In genomic region chr2:165692944-165693660, GRCm38 (mm10) we compare ENCODE assay signal across 9 mouse cellular contexts.
DNase-seq lines count a peak whose midpoint lies in the region; ATAC-seq and TF ChIP-seq lines count a peak whose summit lies in the region.
"Had no signal": no experiment of that assay in that cellular context is flagged by ENCODE, and none has a peak within 500 bp of the region (broad histone marks: within the 10 kb centered on the region; RNA-seq: fewer than 3 reads in every experiment).

No protein-coding gene starts in this region.

- H3K9ac ChIP-seq in liver, embryonic 14.5 days (replicated peaks): no peak overlapping the region
- H3K9ac ChIP-seq: heart, embryonic 15.5 days had no signal

- no peaks in the 10 kb centered on the region for H3K9me3 ChIP-seq in heart, embryonic 10.5 days
- H3K9me3 ChIP-seq in liver, embryonic 14.5 days (ENCODE audit: control insufficient read depth, low read length): no peaks in the 10 kb centered on the region
- H3K9me3 ChIP-seq: heart, embryonic 15.5 days had no signal

- peak; percentile 13; the same call in 1 of the 2 replicates for ATAC-seq in liver, embryonic 14.5 days (ENCODE audit: insufficient read depth)

- 60% methylated on average over 4 of the region's 4 CpGs for WGBS in heart, embryonic 10.5 days
- WGBS in liver, embryonic 14.5 days (ENCODE audit: insufficient replicate concordance): 22% methylated on average over 4 of the region's 4 CpGs

- no peak overlapping the region for H3K27ac ChIP-seq in heart, embryonic 10.5 days
- no peak overlapping the region for H3K27ac ChIP-seq in liver, embryonic 14.5 days
- H3K27ac ChIP-seq: heart, embryonic 15.5 days had no signal

- peak; percentile 12; the same call in 1 of the 2 replicates for TF ChIP-seq CTCF in brain, embryonic 14.5 days (IDR thresholded peaks at IDR 0.05; ENCODE audit: borderline replicate concordance, extremely low read depth, insufficient read depth, insufficient read length)
- TF ChIP-seq CTCF in liver, embryonic 14.5 days (IDR thresholded peaks at IDR 0.05; ENCODE audit: low read depth): peak; percentile 45; the same call in 1 of the 2 replicates

- no peak for TF ChIP-seq EP300 in liver, embryonic 14.5 days (IDR thresholded peaks at IDR 0.05; ENCODE audit: low read depth)

- 0 out of 2 replicates have a peak, but pooled peaks cover 3% of the 10 kb centered on the region for H3K4me1 ChIP-seq in heart, embryonic 10.5 days
- H3K4me1 ChIP-seq in liver, embryonic 14.5 days (replicated peaks; ENCODE audit: control insufficient read depth in 2 of 2, insufficient read depth in 2 of 2, low read length in 1 of 2): no peaks in the 10 kb centered on the region
- H3K4me1 ChIP-seq: heart, embryonic 15.5 days had no signal

- H3K4me2 ChIP-seq in liver, embryonic 14.5 days (ENCODE audit: low read depth): no peak overlapping the region
- H3K4me2 ChIP-seq: heart, embryonic 15.5 days had no signal

- TF ChIP-seq POLR2A in brain, embryonic 14.5 days (IDR thresholded peaks at IDR 0.05; ENCODE audit: borderline replicate concordance, extremely low read depth, insufficient read depth, insufficient read length, poor library complexity, severe bottlenecking): no peak

- H3K4me3 ChIP-seq in heart, embryonic 10.5 days: no peak overlapping the region
- H3K4me3 ChIP-seq in liver, embryonic 14.5 days (ENCODE audit: insufficient read depth in 1 of 2, low read depth in 2 of 2, low read length in 2 of 2): no peak overlapping the region
- H3K4me3 ChIP-seq: heart, embryonic 15.5 days had no signal

- peaks cover 10% of the 10 kb centered on the region; the same call in 1 of the 2 replicates for H3K27me3 ChIP-seq in heart, embryonic 10.5 days (ENCODE audit: insufficient read depth, poor library complexity, severe bottlenecking)
- no peaks in the 10 kb centered on the region for H3K27me3 ChIP-seq in liver, embryonic 14.5 days (ENCODE audit: control insufficient read depth, insufficient read depth, low read length)

- DNase-seq in heart, adult 11 months: peak; percentile 97
- DNase-seq in heart, embryonic 10.5 days (ENCODE audit: low spot score): no peak
- no peak for DNase-seq in brain, embryonic 14.5 days (ENCODE audit: low read depth)
- DNase-seq in heart, adult 9 months (ENCODE audit: low spot score in 2 of 2): peak; percentile 41 to 63
- no peak for DNase-seq in liver, embryonic 14.5 days (ENCODE audit: low read depth in 3 of 3, low spot score in 3 of 3)
- DNase-seq in urinary bladder, adult 18-20 months (ENCODE audit: low spot score in 2 of 2): peak; percentile 49 to 71
- DNase-seq in embryo, embryonic 10.5 days (ENCODE audit: low spot score): no peak
- DNase-seq in embryo, embryonic 9.5 days (ENCODE audit: extremely low spot score): no peak

- no peaks in the 10 kb centered on the region for H3K36me3 ChIP-seq in heart, embryonic 10.5 days
- H3K36me3 ChIP-seq in liver, embryonic 14.5 days (replicated peaks; ENCODE audit: control insufficient read depth, insufficient read depth, low read depth): no peaks in the 10 kb centered on the region
- H3K36me3 ChIP-seq: heart, embryonic 15.5 days had no signal

Comparison
In these comparisons a context has a peak if more than half of its experiments do, and no peak if none do; other contexts are left out.
1. DNase-seq: peak in heart, adult 11 months (single experiment), heart, adult 9 months (2 of 2) and urinary bladder, adult 18-20 months (2 of 2); none in heart, embryonic 10.5 days (single experiment), brain, embryonic 14.5 days (single experiment), liver, embryonic 14.5 days (0 of 3), embryo, embryonic 10.5 days (single experiment) and embryo, embryonic 9.5 days (single experiment).